Mouse (Mus musculus): ENCODE measurements at regions not wholly inside any gene's neighbourhood (a gene's known extent, or its start where the extent isn't known, plus 50 kb on each side); places are given as distances from the start of the nearest gene placed in this dataset.

GRCm38 (mm10) chr10:66802691-66803090 is 293.2 kb upstream of the Jmjd1c start:
- no peak for DNase-seq

GRCm38 (mm10) chr10:66807261-66807968 is 288.5 kb upstream of the Jmjd1c start:
- DNase-seq, result peak; percentile 58

- DNase-seq, result peak; percentile 38
Observed at GRCm38 (mm10) chr10:66812515-66813260, 283.2 kb upstream of the Jmjd1c start.

GRCm38 (mm10) chr10:66813850-66814564 is 281.9 kb upstream of the Jmjd1c start:
- DNase-seq, result no peak

GRCm38 (mm10) chr10:66814565-66815201 is 281.2 kb upstream of the Jmjd1c start:
- peak; percentile 75 for DNase-seq

- no peak for DNase-seq
Observed at GRCm38 (mm10) chr10:66815951-66816350, 280.0 kb upstream of the Jmjd1c start.

GRCm38 (mm10) chr10:66816776-66817175 is 279.1 kb upstream of the Jmjd1c start:
- no peak for DNase-seq

GRCm38 (mm10) chr10:66817876-66818275 is 278.0 kb upstream of the Jmjd1c start:
- peak; percentile 54 for DNase-seq

GRCm38 (mm10) chr10:66819517-66819916 is 276.4 kb upstream of the Jmjd1c start:
- no peak for DNase-seq

GRCm38 (mm10) chr10:66825737-66826136 is 270.2 kb upstream of the Jmjd1c start:
- no peak for DNase-seq

- no peak for DNase-seq
Observed at GRCm38 (mm10) chr10:66826327-66826726, 269.6 kb upstream of the Jmjd1c start.

- no peak for DNase-seq
Observed at GRCm38 (mm10) chr10:66834974-66835373, 261.0 kb upstream of the Jmjd1c start.

GRCm38 (mm10) chr10:66839058-66839457 is 256.9 kb upstream of the Jmjd1c start:
- no peak for DNase-seq

- no peak for DNase-seq
Observed at GRCm38 (mm10) chr10:66843258-66843657, 252.7 kb upstream of the Jmjd1c start.

- no peak for DNase-seq
Observed at GRCm38 (mm10) chr10:66848778-66849177, 247.1 kb upstream of the Jmjd1c start.

GRCm38 (mm10) chr10:66849681-66850080 is 246.2 kb upstream of the Jmjd1c start:
- DNase-seq, result peak; percentile 63

GRCm38 (mm10) chr10:66850972-66851478 is 244.9 kb upstream of the Jmjd1c start:
- DNase-seq, result no peak

GRCm38 (mm10) chr10:66851841-66852240 is 244.1 kb upstream of the Jmjd1c start:
- no peak for DNase-seq

- no peak for DNase-seq
Observed at GRCm38 (mm10) chr10:66852708-66853107, 243.2 kb upstream of the Jmjd1c start.

- peak; percentile 86 for DNase-seq
Observed at GRCm38 (mm10) chr10:66853258-66853657, 242.7 kb upstream of the Jmjd1c start.

GRCm38 (mm10) chr10:66854895-66855294 is 241.0 kb upstream of the Jmjd1c start:
- DNase-seq, result no peak

- DNase-seq, result no peak
Observed at GRCm38 (mm10) chr10:66857330-66857729, 238.6 kb upstream of the Jmjd1c start.
